Mouse (Mus musculus): ENCODE results near the gene Lurap1l.

The Lurap1l gene

GRCm38 (mm10) chr4:80917812-80918211 lies 7.4 kb downstream of the Lurap1l start:
- no peak for DNase-seq (ENCODE audit: low read depth)

DNA sequence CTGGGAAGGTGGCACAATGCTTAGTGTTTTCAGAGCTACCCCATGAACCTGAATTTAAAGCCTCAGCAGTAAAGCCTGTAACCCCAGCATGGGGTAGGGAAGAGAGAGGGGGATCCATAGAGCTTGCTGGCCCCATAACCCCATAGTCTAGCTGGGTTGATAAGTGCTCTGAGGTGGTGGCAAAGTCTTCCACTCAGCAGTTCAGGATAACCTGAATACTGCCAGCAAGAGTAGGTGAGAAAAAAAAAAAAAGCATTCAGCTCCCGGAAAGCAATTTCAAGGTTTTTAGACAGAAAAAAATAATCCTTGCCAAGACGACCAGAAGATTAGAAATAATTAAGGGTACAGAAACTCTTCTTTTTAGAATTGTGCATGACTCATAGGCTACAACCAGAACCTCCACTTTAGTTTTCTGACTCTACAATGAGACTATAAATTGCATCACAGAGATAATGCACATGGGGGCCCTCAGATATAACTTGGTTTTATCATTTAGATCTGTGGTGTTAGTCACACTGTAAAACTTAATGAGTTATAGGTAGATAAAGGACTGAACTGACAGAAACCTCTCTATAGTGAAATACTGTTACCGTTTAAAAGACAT lies 8.2 kb downstream of the Lurap1l start:
- no peak for DNase-seq (ENCODE audit: low read depth)

DNA sequence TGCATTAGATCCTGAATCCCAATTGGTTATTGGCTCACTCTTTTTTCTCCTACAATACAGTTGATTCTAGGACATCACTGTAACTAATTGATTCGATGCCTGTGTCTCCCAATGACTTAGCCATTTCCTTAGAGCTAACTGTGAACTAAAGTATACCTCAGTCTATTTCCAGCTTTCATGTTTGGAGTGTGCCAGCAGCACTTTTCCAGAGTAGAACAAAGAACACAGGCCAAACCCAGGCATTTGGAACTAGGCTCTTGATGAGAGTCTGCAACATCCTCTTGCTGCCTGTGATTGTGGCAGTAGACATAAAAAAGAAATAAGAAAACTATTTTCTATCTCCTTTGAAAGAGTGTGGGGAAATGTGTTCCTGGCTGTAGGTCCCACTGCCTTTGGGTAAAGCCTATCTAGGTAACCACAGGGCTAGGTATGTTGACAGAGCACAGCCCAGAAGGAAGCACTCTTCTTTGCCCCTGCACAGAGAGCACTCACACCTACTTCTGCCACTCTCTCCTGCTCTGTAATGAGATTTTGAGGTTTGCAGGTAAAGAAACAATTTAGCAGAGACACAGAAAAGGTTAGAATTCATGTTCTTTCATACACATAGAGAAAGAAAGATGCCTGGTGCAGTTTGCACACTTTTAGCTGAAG lies 8.9 kb downstream of the Lurap1l start:
- DNase-seq (ENCODE audit: low read depth) = no peak

GRCm38 (mm10) chr4:80921646-80922489 lies 11.4 kb downstream of the Lurap1l start:
- no peak for DNase-seq (ENCODE audit: low read depth)

GRCm38 (mm10) chr4:80922654-80923053 lies 12.2 kb downstream of the Lurap1l start:
- DNase-seq (ENCODE audit: low read depth) = no peak

GRCm38 (mm10) chr4:80924815-80925214 lies 14.4 kb downstream of the Lurap1l start:
- DNase-seq (ENCODE audit: low read depth) = no peak

DNA sequence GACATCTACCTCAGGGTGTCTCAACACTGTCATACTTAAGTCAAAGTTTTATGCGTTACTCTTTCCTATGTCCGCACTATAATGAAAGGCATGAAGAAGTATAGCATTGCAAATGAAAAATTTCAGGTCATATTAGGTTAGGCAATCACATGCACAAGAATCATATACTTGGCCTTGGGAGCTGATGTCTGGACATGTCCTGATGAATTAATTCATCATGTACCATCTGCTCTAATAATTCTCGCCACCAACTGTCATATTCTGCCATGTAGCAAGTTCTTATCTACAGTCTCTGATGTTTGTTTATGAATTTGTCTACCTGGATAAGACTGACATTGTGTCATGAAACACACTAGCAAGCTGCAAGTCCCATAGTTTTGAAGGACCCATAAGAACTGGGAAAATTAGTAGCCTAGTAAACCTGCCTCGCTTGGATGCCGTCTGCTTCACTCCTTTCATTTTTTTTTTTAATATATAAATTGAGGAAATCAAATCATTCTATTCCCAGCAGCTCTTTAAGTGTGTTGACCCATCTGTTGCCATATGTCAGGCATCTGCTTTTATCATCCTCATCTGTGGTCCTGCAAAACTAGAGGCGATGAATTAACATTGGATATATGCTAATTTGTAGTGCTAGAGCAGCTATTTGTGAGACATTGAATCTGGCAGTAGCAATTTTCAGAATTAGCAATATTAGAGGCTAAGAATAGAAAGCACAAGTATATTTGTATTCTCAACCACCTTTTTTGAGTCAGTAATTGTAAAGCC lies 15.5 kb downstream of the Lurap1l start:
- no peak for DNase-seq (ENCODE audit: low read depth)

- DNase-seq (ENCODE audit: low read depth) = no peak
These were observed 24.3 kb downstream of the Lurap1l start for GRCm38 (mm10) chr4:80934749-80935148.

DNA sequence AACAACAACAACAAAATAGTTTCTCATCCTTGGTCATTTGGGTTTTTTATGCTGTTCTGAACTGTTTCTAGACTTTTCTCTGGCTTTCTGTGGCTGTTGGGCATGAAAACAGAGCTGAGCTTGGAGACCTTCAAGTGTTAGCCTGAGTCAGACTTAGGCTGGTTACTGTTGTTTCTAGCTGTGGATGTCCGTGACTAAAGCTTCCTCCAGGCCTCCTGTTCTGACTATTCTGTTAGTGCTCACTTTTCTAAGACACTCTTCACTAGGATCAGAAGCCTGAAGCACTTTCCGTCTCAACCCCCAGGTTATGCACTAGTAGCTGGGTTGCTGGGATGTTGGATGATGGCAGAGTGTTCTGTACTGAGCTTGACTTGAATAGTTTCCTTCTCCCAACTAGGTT lies 28.7 kb downstream of the Lurap1l start:
- DNase-seq (ENCODE audit: low read depth) = no peak

- no peak for DNase-seq (ENCODE audit: low read depth)
These were observed 30.5 kb downstream of the Lurap1l start for GRCm38 (mm10) chr4:80940946-80941345.

GRCm38 (mm10) chr4:80941978-80942377 lies 31.5 kb downstream of the Lurap1l start:
- DNase-seq (ENCODE audit: low read depth) = no peak

DNA sequence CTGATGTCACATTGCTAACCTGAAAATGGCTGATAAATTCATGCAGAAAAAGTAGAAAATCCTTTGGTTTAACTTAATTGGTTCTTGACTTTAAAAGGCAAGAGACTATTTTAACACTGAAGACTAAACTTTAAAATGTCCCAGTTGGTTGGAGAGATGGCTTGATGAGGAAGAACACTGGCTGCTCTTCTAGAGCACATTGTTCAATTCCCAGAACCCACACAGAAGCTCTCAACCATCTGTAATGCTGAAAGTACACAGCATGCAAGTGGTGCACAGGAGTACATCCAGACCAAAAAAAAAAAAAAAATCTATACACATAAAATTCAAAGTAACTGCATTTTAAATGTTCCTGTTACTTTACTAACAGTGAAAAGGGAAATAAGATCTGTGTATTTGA lies 34.2 kb downstream of the Lurap1l start:
- no peak for DNase-seq (ENCODE audit: low read depth)

GRCm38 (mm10) chr4:80949110-80949509 lies 38.7 kb downstream of the Lurap1l start:
- no peak for DNase-seq (ENCODE audit: low read depth)

DNA sequence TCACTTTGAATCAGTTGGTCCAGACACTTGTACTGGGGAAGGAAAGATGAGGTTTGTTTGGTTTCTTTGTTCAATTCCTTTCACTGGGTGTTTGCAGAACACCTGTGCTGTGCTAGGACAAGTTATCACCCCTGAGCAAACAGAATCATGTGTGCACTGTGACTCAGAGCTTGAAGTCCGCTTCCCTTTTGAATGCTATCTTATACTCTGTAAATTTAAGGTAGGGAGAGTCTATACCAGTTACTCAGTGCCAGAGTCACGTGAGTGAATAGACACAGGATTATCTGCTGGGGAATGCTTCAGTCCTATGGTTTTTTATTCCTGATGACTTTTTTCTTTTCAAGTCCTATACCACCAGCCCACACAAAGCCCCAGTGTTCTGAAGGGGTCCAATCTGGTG lies 39.3 kb downstream of the Lurap1l start:
- no peak for DNase-seq (ENCODE audit: low read depth)

DNA sequence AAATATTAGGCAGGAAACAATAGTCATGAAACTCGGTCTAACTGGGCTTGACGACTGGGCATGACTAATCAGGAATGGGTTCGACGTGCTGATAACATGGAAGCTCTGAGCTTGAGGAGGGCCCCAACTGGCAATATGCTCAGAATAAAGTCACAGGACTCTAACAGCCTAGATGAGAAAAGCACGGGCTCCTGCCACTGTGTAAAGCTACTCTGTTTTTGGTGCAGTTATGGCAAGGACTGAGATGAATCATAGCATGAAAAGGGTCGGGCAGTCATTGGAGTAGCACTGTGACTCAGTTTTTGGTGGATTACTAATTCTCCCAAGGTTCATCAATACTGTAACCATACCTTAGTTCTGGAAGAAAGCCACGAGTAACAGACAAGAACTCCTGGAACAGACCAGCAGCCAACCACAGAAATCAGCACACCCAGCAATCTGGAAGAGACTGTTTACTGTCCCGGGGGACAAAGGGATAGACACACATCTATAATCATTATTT lies 39.9 kb downstream of the Lurap1l start:
- DNase-seq (ENCODE audit: low read depth) = no peak

- DNase-seq (ENCODE audit: low read depth) = no peak
These were observed 42.2 kb downstream of the Lurap1l start for GRCm38 (mm10) chr4:80952653-80953052.

DNA sequence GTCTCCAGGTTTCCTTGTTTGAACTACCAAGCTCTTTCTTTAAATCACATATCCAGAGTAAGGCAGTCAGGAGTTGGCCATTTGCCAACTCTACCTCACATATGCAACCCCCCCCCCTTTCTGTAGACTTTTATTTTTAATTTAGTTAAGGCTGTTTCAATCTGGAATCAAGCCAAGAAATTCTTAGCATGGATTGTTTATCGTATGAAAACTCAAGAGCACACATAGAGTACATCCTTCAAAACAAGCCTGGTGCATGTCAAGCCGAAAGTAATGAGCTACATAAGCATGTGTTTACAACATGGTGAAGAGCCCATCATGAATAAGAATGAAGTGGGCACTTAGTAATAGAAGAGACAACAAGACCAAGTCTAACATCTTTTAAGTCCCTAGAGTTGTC lies 45.5 kb downstream of the Lurap1l start:
- no peak for DNase-seq (ENCODE audit: low read depth)

DNA sequence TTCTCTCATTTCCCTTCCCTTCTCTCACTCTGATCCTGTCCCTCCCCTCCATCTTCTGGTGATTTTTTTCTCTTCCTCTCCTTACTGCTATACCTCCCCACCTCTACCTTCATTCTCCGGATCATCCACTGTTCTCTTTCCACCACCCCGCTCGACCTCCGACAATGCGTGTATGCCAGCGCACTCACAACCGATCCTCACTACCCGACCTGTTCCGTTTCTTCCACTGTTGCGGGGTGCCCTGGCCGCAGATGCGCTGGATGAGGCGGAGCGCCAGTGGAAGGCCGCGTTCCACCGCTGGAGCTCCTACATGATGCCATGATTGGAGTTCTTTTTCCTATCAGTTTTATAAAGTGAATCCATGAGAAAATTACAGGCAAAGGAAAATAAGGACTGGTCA lies 57.1 kb downstream of the Lurap1l start:
- no peak for DNase-seq (ENCODE audit: low read depth)

GRCm38 (mm10) chr4:80971846-80972245 lies 61.4 kb downstream of the Lurap1l start:
- DNase-seq (ENCODE audit: low read depth) = no peak

- DNase-seq (ENCODE audit: low read depth) = no peak
These were observed 63.5 kb downstream of the Lurap1l start for GRCm38 (mm10) chr4:80973896-80974295.

- DNase-seq (ENCODE audit: low read depth) = no peak
These were observed 80.4 kb downstream of the Lurap1l start for GRCm38 (mm10) chr4:80990819-80991218.

- DNase-seq (ENCODE audit: low read depth) = no peak
These were observed 93.1 kb downstream of the Lurap1l start for GRCm38 (mm10) chr4:81003528-81003927.

Measured in 416B (cell line).